8 mouse cellular contexts compared by ENCODE assay signal in the genomic region with DNA sequence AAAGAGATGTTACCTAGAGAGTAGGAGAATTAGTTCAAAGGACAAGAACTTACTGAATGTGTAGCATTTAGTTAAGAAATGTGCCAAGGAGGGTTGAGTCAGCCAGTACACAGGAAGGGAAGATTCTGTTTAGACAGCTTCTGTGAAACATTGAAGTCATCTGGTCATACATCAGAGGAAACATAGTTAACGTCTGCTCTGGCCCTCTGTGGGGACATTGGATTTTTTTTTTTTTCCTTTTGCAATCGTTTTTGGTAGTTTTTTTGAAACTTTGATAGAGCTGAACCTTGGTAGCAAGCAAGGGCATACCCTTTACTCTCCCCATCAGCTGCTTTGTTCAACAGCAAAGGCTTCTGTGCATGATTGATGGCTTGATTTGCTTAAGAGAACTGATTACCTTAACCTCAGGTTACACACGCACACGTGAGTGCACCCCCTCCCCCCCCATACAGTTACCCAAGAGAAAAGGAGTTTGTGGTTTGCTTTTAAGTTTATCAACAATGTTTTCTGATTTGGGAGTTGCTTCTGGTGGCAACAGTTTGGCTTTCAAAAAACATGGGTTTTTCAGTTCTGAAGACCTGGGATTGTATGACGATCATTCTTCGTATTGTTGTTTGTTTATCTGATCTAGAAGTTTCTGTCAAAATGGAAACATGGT. TPM values are rescaled to one million over a fixed set of nuclear protein-coding genes. Genes with fewer than 3 reads are reported as not detected.
DNase-seq lines count a peak whose midpoint lies in the region; ATAC-seq and TF ChIP-seq lines count a peak whose summit lies in the region.

No protein-coding gene starts in this region.

- peak overlapping the region; percentile 91 for H3K9ac ChIP-seq in heart, embryonic 13.5 days
- H3K9ac ChIP-seq in liver, embryonic 16.5 days (ENCODE audit: low read depth, low read length) = peak overlapping the region; percentile 86; the same call in 1 of the 2 replicates

- no peaks in the 10 kb centered on the region for H3K9me3 ChIP-seq in heart, embryonic 13.5 days
- H3K9me3 ChIP-seq in liver, embryonic 16.5 days (replicated peaks; ENCODE audit: control insufficient read depth, low read length) = no peaks in the 10 kb centered on the region

- DNase-seq in cerebellum, adult 9-10 months = peak; percentile 36
- DNase-seq in cerebellum, adult 11 months = no peak
- peak; percentile 8 for DNase-seq in MEL-GATA-1-ER (ENCODE audit: extremely low read depth, low read depth)
- no peak for DNase-seq in layer of hippocampus, postnatal 36 days
- no peak for DNase-seq in cerebellum, adult 2 months
- no peak for DNase-seq in left cerebral cortex, postnatal 14 days (ENCODE audit: low spot score in 2 of 2)

- peak overlapping the region; percentile 92 for H3K27ac ChIP-seq in heart, embryonic 13.5 days (replicated peaks)
- no peak overlapping the region for H3K27ac ChIP-seq in liver, embryonic 16.5 days (ENCODE audit: low read length)
- no peak overlapping the region for H3K27ac ChIP-seq in cerebellum, adult 2 months (ENCODE audit: insufficient read depth, low read length)

- H3K4me3 ChIP-seq in heart, embryonic 13.5 days = peak overlapping the region; percentile 69
- peak overlapping the region; percentile 85 for H3K4me3 ChIP-seq in liver, embryonic 16.5 days (ENCODE audit: low read depth, low read length)
- H3K4me3 ChIP-seq in cerebellum, adult 2 months (replicated peaks; ENCODE audit: insufficient read depth, low read depth, low read length) = no peak overlapping the region

- no peak for TF ChIP-seq CTCF in cerebellum, adult 2 months (IDR thresholded peaks at IDR 0.05; ENCODE audit: borderline replicate concordance, insufficient read depth, low read depth, low read length)

- no peaks in the 10 kb centered on the region for H3K27me3 ChIP-seq in heart, embryonic 13.5 days (replicated peaks)
- H3K27me3 ChIP-seq in liver, embryonic 16.5 days (ENCODE audit: control insufficient read depth, insufficient read depth, low read depth, low read length) = no peaks in the 10 kb centered on the region
- H3K27me3 ChIP-seq in cerebellum, adult 2 months (ENCODE audit: control insufficient read depth, insufficient read depth, low read length) = no peaks in the 10 kb centered on the region

- ATAC-seq in heart, embryonic 13.5 days (ENCODE audit: extremely low read depth, insufficient number of reproducible peaks, low FRiP score, low TSS enrichment) = no peak
- no peak for ATAC-seq in liver, embryonic 16.5 days (ENCODE audit: low read depth)

- intact Hi-C loops in left cerebral cortex, postnatal 14 days (cut with DNase I) = no loop called here

- no peak for TF ChIP-seq POLR2A in cerebellum, adult 2 months (IDR thresholded peaks at IDR 0.05; ENCODE audit: borderline replicate concordance, insufficient read depth, low read length)

- H3K4me1 ChIP-seq in heart, embryonic 13.5 days = peaks cover 25% of the 10 kb centered on the region
- peaks cover 17% of the 10 kb centered on the region for H3K4me1 ChIP-seq in liver, embryonic 16.5 days (ENCODE audit: control insufficient read depth, low read depth, low read length)
- H3K4me1 ChIP-seq in cerebellum, adult 2 months (ENCODE audit: control insufficient read depth, insufficient read depth, low read length) = no peaks in the 10 kb centered on the region; the same call in 1 of the 2 replicates

- H3K36me3 ChIP-seq in heart, embryonic 13.5 days = peaks cover 4% of the 10 kb centered on the region
- no peaks in the 10 kb centered on the region; the same call in 1 of the 2 replicates for H3K36me3 ChIP-seq in liver, embryonic 16.5 days (ENCODE audit: control insufficient read depth, insufficient read depth)

- whole genome bisulfite sequencing in heart, embryonic 13.5 days = 53% methylated on average over 6 of the region's 6 CpGs
- WGBS in liver, embryonic 16.5 days (ENCODE audit: insufficient replicate concordance) = 30% methylated on average over 6 of the region's 6 CpGs
- WGBS in cerebellum, adult 2 months = 58% methylated on average over 6 of the region's 6 CpGs

- H3K4me2 ChIP-seq in heart, embryonic 13.5 days = peak overlapping the region; percentile 76
- H3K4me2 ChIP-seq in liver, embryonic 16.5 days (ENCODE audit: low read depth, low read length) = peak overlapping the region; percentile 82

RNA-seq across cellular contexts. Expression of a gene that starts 1.4 kb away (rescaled TPM):
- 15.9 and 17.6 TPM in 2 replicates for polyA plus RNA-seq in heart, embryonic 13.5 days (2015; fragmentation: Nextera tagmentation; extraction: Ambion mirVana)
- polyA plus RNA-seq in liver, embryonic 16.5 days (2015; fragmentation: Nextera tagmentation; extraction: Ambion mirVana) = 7.5 and 7.8 TPM in 2 replicates
- total RNA-seq in layer of hippocampus, postnatal 36 days (2021) = 10 to 100 TPM; 36.1 to 36.7 TPM
- polyA plus RNA-seq in cerebellum, adult 2 months (2012; rRNA removed) = 17.4 and 17.8 TPM in 2 replicates
- 10 to 100 TPM; 24.8 to 28.7 TPM for total RNA-seq in left cerebral cortex, postnatal 14 days (2021)

Comparison
In these comparisons a context has a peak if more than half of its experiments do, and no peak if none do; other contexts are left out.
1. DNase-seq: peak in cerebellum, adult 9-10 months (single experiment) and MEL-GATA-1-ER (single experiment); none in cerebellum, adult 11 months (single experiment), layer of hippocampus, postnatal 36 days (0 of 2), cerebellum, adult 2 months (0 of 2) and left cerebral cortex, postnatal 14 days (0 of 2).